23 mouse cellular contexts compared by ENCODE assay signal in the genomic region with DNA sequence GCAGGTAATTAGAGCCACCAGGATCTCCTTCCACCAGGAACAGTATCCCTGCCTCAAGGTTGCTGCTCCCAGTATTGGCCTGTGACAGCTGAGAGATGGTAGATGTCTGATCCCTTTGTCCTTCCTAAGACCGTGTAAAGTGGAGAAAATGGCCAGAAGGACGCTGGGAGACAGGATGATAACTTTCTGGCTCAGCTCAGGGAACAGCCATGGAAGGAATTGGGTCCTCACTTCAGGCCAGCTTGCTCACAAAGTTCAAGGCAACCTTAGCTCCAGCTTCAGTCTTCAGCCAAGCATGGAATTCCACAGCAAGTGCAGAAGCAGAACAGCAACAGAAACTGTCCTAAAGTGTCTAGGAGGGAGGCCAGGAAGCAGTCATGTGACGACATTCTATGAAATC.
"Had no signal": no experiment of that assay in that cellular context is flagged by ENCODE, and none has a peak within 500 bp of the region (broad histone marks: within the 10 kb centered on the region; RNA-seq: fewer than 3 reads in every experiment).

No protein-coding gene starts in this region.

- H3K4me1 ChIP-seq: liver, embryonic 12.5 days; liver, embryonic 15.5 days; megakaryocyte, embryonic 14.5 days had no signal

- H3K36me3 ChIP-seq: kidney, embryonic 15.5 days; limb, embryonic 10.5 days; limb, embryonic 13.5 days; liver, embryonic 12.5 days; liver, embryonic 15.5 days; lung, embryonic 15.5 days; midbrain, embryonic 10.5 days; midbrain, embryonic 13.5 days; neural tube, embryonic 13.5 days; stomach, embryonic 15.5 days had no signal

- H3K27me3 ChIP-seq: limb, embryonic 13.5 days; liver, embryonic 15.5 days; lung, embryonic 15.5 days; megakaryocyte, embryonic 14.5 days; stomach, embryonic 15.5 days had no signal

- DNase-seq: kidney, adult 18-20 months; kidney, postnatal 10 days; kidney, postnatal 4 days; liver; lung, adult 18-20 months; lung, postnatal 10 days; lung, postnatal 36 days; retina, postnatal 1 day; right cerebral cortex, postnatal 25 days; spleen, adult 18-20 months; thymus, postnatal 25 days had no signal

- H3K27ac ChIP-seq: kidney, embryonic 15.5 days; limb, embryonic 10.5 days; limb, embryonic 13.5 days; liver, embryonic 12.5 days; liver, embryonic 15.5 days; lung, embryonic 15.5 days; midbrain, embryonic 10.5 days; midbrain, embryonic 13.5 days; neural tube, embryonic 13.5 days; stomach, embryonic 15.5 days had no signal

- H3K4me3 ChIP-seq: kidney, embryonic 15.5 days; limb, embryonic 10.5 days; limb, embryonic 13.5 days; liver, embryonic 12.5 days; liver, embryonic 15.5 days; lung, embryonic 15.5 days; megakaryocyte, embryonic 14.5 days; midbrain, embryonic 10.5 days; midbrain, embryonic 13.5 days; myocyte; neural tube, embryonic 13.5 days; stomach, embryonic 15.5 days had no signal
